Mouse (Mus musculus) B cell, adult 2 months (primary cell): ENCODE results near the gene Ceacam16.

Experiments
- DNase-seq, 2 experiments: peaks; one replicate each; pipeline ENCODE4 v3.0.0; 2022

Ceacam16 gene

GRCm38 (mm10) chr7:19842885-19843504 is 18.1 kb downstream of the Ceacam16 start:
- DNase-seq, result no peak

GRCm38 (mm10) chr7:19841686-19842413 is 19.2 kb downstream of the Ceacam16 start:
- DNase-seq, result no peak

GRCm38 (mm10) chr7:19840936-19841335 is 20.2 kb downstream of the Ceacam16 start:
- DNase-seq, result no peak

GRCm38 (mm10) chr7:19840371-19840770 is 20.7 kb downstream of the Ceacam16 start:
- no peak for DNase-seq

- DNase-seq, result no peak
Observed at GRCm38 (mm10) chr7:19836843-19837242, 24.3 kb downstream of the Ceacam16 start.

- DNase-seq, result no peak
Observed at GRCm38 (mm10) chr7:19834055-19834454, 27.0 kb downstream of the Ceacam16 start.

GRCm38 (mm10) chr7:19831837-19832236 is 29.3 kb downstream of the Ceacam16 start:
- DNase-seq, result no peak

- no peak for DNase-seq
Observed at GRCm38 (mm10) chr7:19830682-19831156, 30.4 kb downstream of the Ceacam16 start.

GRCm38 (mm10) chr7:19829694-19830093 is 31.4 kb downstream of the Ceacam16 start:
- DNase-seq, result no peak

GRCm38 (mm10) chr7:19826756-19827155 is 34.3 kb downstream of the Ceacam16 start:
- DNase-seq, result no peak

- DNase-seq, result peak; percentile 83 to 85
Observed at GRCm38 (mm10) chr7:19824182-19824973, 36.7 kb downstream of the Ceacam16 start.

GRCm38 (mm10) chr7:19823256-19824181 is 37.6 kb downstream of the Ceacam16 start:
- DNase-seq, result peak; percentile 33 to 35

GRCm38 (mm10) chr7:19822604-19823058 is 38.5 kb downstream of the Ceacam16 start, which contains the start of gene Bcl3:
Gene Bcl3 (minus strand): TSS chr7:19822770.
- DNase-seq, result peak; percentile 78 to 79

GRCm38 (mm10) chr7:19822193-19822592 is 38.9 kb downstream of the Ceacam16 start:
- no peak for DNase-seq

- DNase-seq, result no peak
Observed at GRCm38 (mm10) chr7:19821633-19822032, 39.5 kb downstream of the Ceacam16 start.

- DNase-seq, result peak; percentile 59
Observed at GRCm38 (mm10) chr7:19820347-19821048, 40.6 kb downstream of the Ceacam16 start.

GRCm38 (mm10) chr7:19818875-19819274 is 42.2 kb downstream of the Ceacam16 start:
- DNase-seq, result no peak

GRCm38 (mm10) chr7:19818440-19818839 is 42.7 kb downstream of the Ceacam16 start:
- DNase-seq, result no peak

- DNase-seq, result peak; percentile 92 to 94
Observed at GRCm38 (mm10) chr7:19817382-19818105, 43.6 kb downstream of the Ceacam16 start.

- peak; percentile 87 to 89 for DNase-seq
Observed at GRCm38 (mm10) chr7:19816224-19816771, 44.8 kb downstream of the Ceacam16 start.
